Mouse (Mus musculus): ENCODE measurements at regions not wholly inside any gene's neighbourhood (a gene's known extent, or its start where the extent isn't known, plus 50 kb on each side); places are given as distances from the start of the nearest gene placed in this dataset.
"Not testable (repeated sequence)": the region's sequence is repeated elsewhere in the genome, so short reads cannot be mapped to it uniquely, and the experiment has no call there.

GRCm38 (mm10) chr5:7428291-7428690, 83.7 kb upstream of the Zfp804b start:
- no peak for DNase-seq

- no peak for DNase-seq
Measured at GRCm38 (mm10) chr5:7436461-7436860, 91.9 kb upstream of the Zfp804b start.

- DNase-seq, result no peak
Measured at GRCm38 (mm10) chr5:7448001-7448400, 103.4 kb upstream of the Zfp804b start.

- DNase-seq, result no peak
Measured at GRCm38 (mm10) chr5:7454896-7455295, 110.3 kb upstream of the Zfp804b start.

GRCm38 (mm10) chr5:7457102-7457501, 112.5 kb upstream of the Zfp804b start:
- DNase-seq, result no peak

- DNase-seq, result no peak
Measured at GRCm38 (mm10) chr5:7489150-7489549, 144.6 kb upstream of the Zfp804b start.

GRCm38 (mm10) chr5:7489602-7490001, 145.0 kb upstream of the Zfp804b start:
- DNase-seq, result no peak

- no peak for DNase-seq
Measured at GRCm38 (mm10) chr5:7517520-7518181, 173.1 kb upstream of the Zfp804b start.

GRCm38 (mm10) chr5:7532686-7533199, 188.2 kb upstream of the Zfp804b start:
- DNase-seq, result no peak

GRCm38 (mm10) chr5:7539812-7540645, 195.5 kb upstream of the Zfp804b start:
- DNase-seq, result no peak

GRCm38 (mm10) chr5:7540646-7541038, 196.1 kb upstream of the Zfp804b start:
- no peak for DNase-seq

- no peak for DNase-seq
Measured at GRCm38 (mm10) chr5:7543857-7544256, 199.3 kb upstream of the Zfp804b start.

- no peak for DNase-seq
Measured at GRCm38 (mm10) chr5:7580413-7580812, 235.9 kb upstream of the Zfp804b start.

GRCm38 (mm10) chr5:7586547-7586946, 242.0 kb upstream of the Zfp804b start:
- no peak for DNase-seq

GRCm38 (mm10) chr5:7600418-7600817, 255.9 kb upstream of the Zfp804b start:
- DNase-seq, result no peak

GRCm38 (mm10) chr5:7607517-7607916, 263.0 kb upstream of the Zfp804b start:
- no peak for DNase-seq

GRCm38 (mm10) chr5:7607924-7608323, 263.4 kb upstream of the Zfp804b start:
- no peak for DNase-seq

GRCm38 (mm10) chr5:7655280-7655679, 305.0 kb upstream of the Steap4 start:
- DNase-seq, result peak; percentile 50

GRCm38 (mm10) chr5:7701776-7702175, 258.5 kb upstream of the Steap4 start:
- no peak for DNase-seq

- DNase-seq, result no peak
Measured at GRCm38 (mm10) chr5:7719557-7719956, 240.7 kb upstream of the Steap4 start.

GRCm38 (mm10) chr5:7720061-7720460, 240.2 kb upstream of the Steap4 start:
- DNase-seq, result no peak

GRCm38 (mm10) chr5:7720688-7721087, 239.6 kb upstream of the Steap4 start:
- DNase-seq, result no peak

- DNase-seq, result not testable (repeated sequence)
Measured at GRCm38 (mm10) chr5:7732566-7732965, 227.7 kb upstream of the Steap4 start.

GRCm38 (mm10) chr5:7779827-7780226, 180.4 kb upstream of the Steap4 start:
- no peak for DNase-seq
